Mouse (Mus musculus): ENCODE data around the gene Gm20888. TPM values are rescaled to one million over a fixed set of nuclear protein-coding genes. Genes with fewer than 3 reads are reported as not detected.
"Not testable (repeated sequence)": the region's sequence is repeated elsewhere in the genome, so short reads cannot be mapped to it uniquely, and the experiment has no call there.

Gene Gm20888
- not detected in 2 replicates for polyA plus RNA-seq (2015; fragmentation: Nextera tagmentation; extraction: Ambion mirVana)

GRCm38 (mm10) chrY:70441582-70441981 lies at the start of gene Gm20888:
Gene Gm20888 (plus strand): TSS chrY:70441882.
- H3K36me3 ChIP-seq (ENCODE audit: control insufficient read depth, insufficient read depth); H3K9ac ChIP-seq (replicated peaks; ENCODE audit: low read depth, low read length); H3K4me3 ChIP-seq (replicated peaks; ENCODE audit: low read length); H3K9me3 ChIP-seq (ENCODE audit: control insufficient read depth, low read length); H3K27ac ChIP-seq (ENCODE audit: low read length); H3K4me1 ChIP-seq (replicated peaks; ENCODE audit: control insufficient read depth, insufficient read depth, low read length); ATAC-seq; H3K4me2 ChIP-seq (ENCODE audit: low read length); H3K27me3 ChIP-seq (replicated peaks; ENCODE audit: control insufficient read depth, insufficient read depth, low read length): not testable (repeated sequence)
- WGBS: no CpG with 5 or more reads among the region's 6 CpGs

Other genes with a start within 250 kb of the Gm20888 start
- not detected in 2 replicates for gene Gm21118, start 168.2 kb upstream of the Gm20888 start, polyA plus RNA-seq (2015; fragmentation: Nextera tagmentation; extraction: Ambion mirVana)
- not detected in 2 replicates for gene Gm29423, start 138.6 kb upstream of the Gm20888 start, polyA plus RNA-seq (2015; fragmentation: Nextera tagmentation; extraction: Ambion mirVana)
- not detected in 2 replicates for gene Gm29644, start 138.5 kb upstream of the Gm20888 start, polyA plus RNA-seq (2015; fragmentation: Nextera tagmentation; extraction: Ambion mirVana)

All from forebrain, embryonic 16.5 days (tissue).